Mouse (Mus musculus) E14TG2a.4 (cell line): ENCODE data around the gene Prpf38b.
"Not testable (repeated sequence)": the region's sequence is repeated elsewhere in the genome, so short reads cannot be mapped to it uniquely, and the experiment has no call there.

ENCODE experiments used
- H3K27me3 ChIP-seq: 2 replicates; pipeline ENCODE4 v1.6.1; 2014; ENCODE audit warnings: low read length, control low read depth; ENCODE audit not compliant: insufficient read depth
- H3K36me3 ChIP-seq: 2 replicates; pipeline ENCODE4 v1.6.1; 2014; ENCODE audit warnings: low read length, control low read depth; ENCODE audit not compliant: insufficient read depth
- H3K4me1 ChIP-seq: replicated peaks from 2 replicates; pipeline ENCODE4 v1.6.1; 2014; ENCODE audit warnings: low read depth, low read length, control low read depth
- H3K4me3 ChIP-seq: replicated peaks from 2 replicates; pipeline ENCODE4 v1.5.1; 2014; ENCODE audit warnings: mild to moderate bottlenecking, low read length
- H3K9me3 ChIP-seq: 2 replicates; pipeline ENCODE4 v1.6.1; 2014; ENCODE audit warnings: low read length, control low read depth
- CTCF ChIP-seq: conservative IDR thresholded peaks from 2 replicates; pipeline ENCODE4 v1.5.1; 2014; ENCODE audit warnings: low read length
- NANOG ChIP-seq: IDR thresholded peaks from 2 replicates; pipeline ENCODE4 v1.6.1; 2014; ENCODE audit warnings: borderline replicate concordance, low read length, mixed read lengths
- POU5F1 ChIP-seq: IDR thresholded peaks from 2 replicates; pipeline ENCODE4 v1.6.1; 2014; ENCODE audit warnings: low read length, borderline replicate concordance

Gene Prpf38b

DNA sequence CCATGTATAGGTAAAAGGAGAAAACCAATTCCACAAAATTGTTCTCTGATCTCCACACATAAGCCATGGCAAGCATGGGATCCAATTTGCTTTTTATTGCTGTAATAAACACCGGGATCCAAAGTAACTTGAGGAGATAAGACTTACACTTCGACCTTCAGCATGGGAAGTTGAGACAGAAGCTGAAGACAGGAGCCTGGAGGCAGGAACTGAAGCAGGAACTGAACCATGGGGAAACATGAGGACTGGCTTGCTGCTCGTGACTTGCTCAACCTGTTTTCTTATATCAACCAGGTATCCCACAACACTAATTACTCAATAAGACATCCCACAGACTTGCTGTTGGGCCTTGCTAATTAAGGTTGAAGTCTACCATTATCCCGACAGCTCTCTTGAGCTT is 18.6 kb downstream of the Prpf38b start:
- H3K36me3 ChIP-seq: no peaks in the 10 kb centered on the region
- no peak for TF ChIP-seq POU5F1
- no peak for TF ChIP-seq CTCF
- no peak for TF ChIP-seq NANOG
- H3K9me3 ChIP-seq: no peaks in the 10 kb centered on the region
- H3K4me1 ChIP-seq: no peaks in the 10 kb centered on the region
- no peaks in the 10 kb centered on the region for H3K27me3 ChIP-seq
- H3K4me3 ChIP-seq: no peak overlapping the region

DNA sequence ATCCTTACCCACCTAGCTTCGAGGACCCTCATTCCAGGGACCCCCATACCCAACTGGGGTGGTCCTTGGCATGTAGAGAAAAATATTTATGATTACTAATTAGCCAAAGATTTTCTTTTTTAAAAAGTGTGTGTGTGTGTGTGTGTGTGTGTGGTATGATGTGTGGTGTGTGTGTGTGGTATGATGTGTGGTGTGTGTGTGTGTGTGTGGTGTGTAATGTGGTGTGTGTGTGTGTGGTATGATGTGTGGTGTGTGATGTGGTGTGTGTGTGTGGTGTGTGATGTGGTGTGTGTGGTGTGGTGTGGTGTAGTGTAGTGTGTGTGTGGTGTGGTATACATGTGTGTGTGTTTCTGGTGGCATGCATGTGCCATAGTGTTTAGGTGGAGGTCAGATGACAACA is 19.4 kb downstream of the Prpf38b start:
- Histone ChIP-seq H3K36me3 (no peaks in the 10 kb centered on the region), H3K4me1 (peaks cover 5% of the 10 kb centered on the region), H3K9me3 (no peaks in the 10 kb centered on the region), H3K4me3 (no peak overlapping the region), H3K27me3 (no peaks in the 10 kb centered on the region)
- TF ChIP-seq POU5F1: no peak
- no peak for TF ChIP-seq NANOG
- no peak for TF ChIP-seq CTCF

DNA sequence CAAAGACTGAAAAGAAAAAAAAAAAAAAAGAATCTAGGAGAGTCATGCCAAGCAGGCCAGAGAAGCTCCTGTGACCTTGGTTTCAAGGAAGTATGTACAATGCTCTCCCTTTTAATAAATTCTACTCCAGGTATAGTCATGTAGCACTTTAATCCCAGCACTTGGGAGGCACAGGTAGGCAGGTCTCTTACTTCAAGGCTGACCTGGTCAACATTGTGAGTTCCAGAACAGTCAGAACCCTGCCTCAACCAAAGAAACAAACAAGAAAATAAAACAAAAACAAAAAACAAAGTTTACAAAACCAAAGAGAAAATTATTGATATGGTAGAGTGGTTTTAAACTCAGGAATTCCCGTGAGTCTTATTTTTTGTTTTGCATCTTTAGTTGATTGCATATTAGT is 21.6 kb downstream of the Prpf38b start, which contains the start of gene Fndc7:
Gene Fndc7 (minus strand): TSS at position 101 of the 400 bp plus-strand sequence.
- H3K27me3 ChIP-seq: no peaks in the 10 kb centered on the region
- no peaks in the 10 kb centered on the region for H3K9me3 ChIP-seq
- H3K4me3 ChIP-seq: no peak within 1 kb of the TSS
- H3K36me3 ChIP-seq: no peaks in the 10 kb centered on the region
- no peak for TF ChIP-seq NANOG
- TF ChIP-seq POU5F1: no peak
- no peak for TF ChIP-seq CTCF
- H3K4me1 ChIP-seq: peaks cover 22% of the 10 kb centered on the region

DNA sequence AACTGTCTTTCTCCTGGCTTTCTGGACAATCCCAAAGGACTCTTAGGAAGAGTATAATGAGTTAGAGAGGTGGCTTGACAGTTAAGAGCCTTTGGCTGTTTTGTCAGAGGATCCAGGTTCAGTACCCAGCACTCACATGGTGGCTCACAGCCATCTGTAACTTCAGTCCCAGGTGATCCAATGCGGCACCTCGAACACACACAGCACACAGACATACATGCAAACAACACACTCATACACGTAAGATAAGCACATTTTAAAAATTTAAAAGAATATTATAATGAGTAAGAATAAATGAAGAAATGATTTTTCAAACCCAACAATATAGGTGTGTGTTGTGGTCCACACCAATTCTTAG is 23.9 kb downstream of the Prpf38b start:
- no peak for TF ChIP-seq POU5F1
- TF ChIP-seq CTCF: no peak
- no peak for TF ChIP-seq NANOG
- no peak overlapping the region for H3K4me3 ChIP-seq
- H3K9me3 ChIP-seq: no peaks in the 10 kb centered on the region
- H3K27me3 ChIP-seq: no peaks in the 10 kb centered on the region
- no peaks in the 10 kb centered on the region for H3K36me3 ChIP-seq
- peaks cover 37% of the 10 kb centered on the region for H3K4me1 ChIP-seq

DNA sequence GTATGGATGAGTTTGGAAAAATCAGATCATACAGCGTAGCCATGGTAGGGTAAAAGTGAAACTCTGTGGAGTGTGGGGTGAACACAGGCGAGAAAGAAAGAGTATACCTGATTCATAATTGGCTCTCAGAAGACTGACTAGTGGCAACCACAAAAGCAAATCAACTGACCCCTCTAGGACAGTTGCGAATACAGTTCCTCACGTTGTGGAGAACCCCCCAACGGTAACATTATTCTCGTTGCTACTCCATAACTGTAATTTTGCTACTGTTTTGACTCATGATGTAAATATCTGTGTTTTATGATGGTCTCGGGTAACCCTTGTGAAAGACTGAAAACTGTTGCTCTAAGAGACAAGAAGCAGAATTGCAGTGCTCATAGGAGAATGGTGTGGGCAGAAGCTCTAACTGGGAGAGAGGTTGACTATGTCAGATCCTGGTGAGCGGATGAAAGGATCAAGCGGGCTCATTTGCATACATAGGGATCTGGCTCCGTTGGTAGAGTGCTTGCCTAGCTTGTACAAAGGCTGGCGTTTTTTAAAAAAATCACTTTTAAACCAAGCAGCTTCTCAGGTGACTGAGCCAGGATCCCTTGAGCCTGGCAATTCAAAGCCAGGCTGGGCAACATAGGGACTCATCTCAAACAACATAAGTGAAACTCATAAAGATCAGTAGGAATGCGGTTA is 24.5 kb downstream of the Prpf38b start:
- peaks cover 40% of the 10 kb centered on the region for H3K4me1 ChIP-seq
- H3K36me3 ChIP-seq: no peaks in the 10 kb centered on the region
- H3K27me3 ChIP-seq: no peaks in the 10 kb centered on the region
- no peak overlapping the region for H3K4me3 ChIP-seq
- TF ChIP-seq NANOG (no peak), CTCF (no peak), POU5F1 (no peak)
- H3K9me3 ChIP-seq: no peaks in the 10 kb centered on the region

DNA sequence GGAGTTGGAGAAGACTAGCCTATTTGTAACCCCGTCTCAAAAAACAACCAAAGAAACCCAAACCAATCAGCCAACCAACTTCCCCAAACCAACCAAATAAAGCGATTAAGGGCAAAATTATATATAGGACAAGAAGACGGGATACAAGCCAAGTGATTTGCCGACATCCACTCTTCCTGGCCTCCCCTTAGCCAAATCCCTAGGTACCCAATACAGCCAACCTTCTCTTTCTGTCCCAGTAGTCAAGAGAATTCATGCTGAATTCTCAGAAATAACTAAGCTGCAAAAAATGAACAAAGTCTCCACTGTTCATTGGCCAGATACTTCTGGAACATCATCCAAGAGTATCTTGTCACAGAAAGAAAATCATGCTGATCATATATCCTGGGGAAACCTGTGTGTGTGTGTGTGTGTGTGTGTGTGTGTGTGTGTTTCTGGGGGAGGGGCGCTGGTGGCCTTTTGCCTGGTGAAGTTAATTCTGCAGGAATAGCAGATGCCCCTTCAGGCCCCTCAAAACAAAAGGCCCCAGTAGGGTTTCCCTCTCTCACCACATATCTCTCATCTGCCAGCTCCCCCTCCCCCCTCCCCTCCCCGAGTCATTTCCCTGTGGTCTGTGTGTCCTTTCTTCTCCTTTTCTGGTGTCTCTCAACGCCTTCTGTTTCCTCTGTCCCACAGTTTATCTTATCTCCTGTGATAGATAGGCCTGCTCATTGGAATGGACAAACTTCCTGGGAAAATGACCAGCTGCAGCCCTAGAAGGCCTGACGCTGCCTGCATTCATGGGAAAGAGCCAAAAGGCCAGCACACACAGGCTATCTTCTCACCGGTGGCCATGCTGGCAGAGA is 25.6 kb downstream of the Prpf38b start:
- H3K9me3 ChIP-seq: no peaks in the 10 kb centered on the region
- H3K4me1 ChIP-seq: peaks cover 52% of the 10 kb centered on the region
- no peaks in the 10 kb centered on the region for H3K36me3 ChIP-seq
- TF ChIP-seq CTCF (no peak), NANOG (no peak), POU5F1 (no peak)
- no peak overlapping the region for H3K4me3 ChIP-seq
- no peaks in the 10 kb centered on the region for H3K27me3 ChIP-seq

DNA sequence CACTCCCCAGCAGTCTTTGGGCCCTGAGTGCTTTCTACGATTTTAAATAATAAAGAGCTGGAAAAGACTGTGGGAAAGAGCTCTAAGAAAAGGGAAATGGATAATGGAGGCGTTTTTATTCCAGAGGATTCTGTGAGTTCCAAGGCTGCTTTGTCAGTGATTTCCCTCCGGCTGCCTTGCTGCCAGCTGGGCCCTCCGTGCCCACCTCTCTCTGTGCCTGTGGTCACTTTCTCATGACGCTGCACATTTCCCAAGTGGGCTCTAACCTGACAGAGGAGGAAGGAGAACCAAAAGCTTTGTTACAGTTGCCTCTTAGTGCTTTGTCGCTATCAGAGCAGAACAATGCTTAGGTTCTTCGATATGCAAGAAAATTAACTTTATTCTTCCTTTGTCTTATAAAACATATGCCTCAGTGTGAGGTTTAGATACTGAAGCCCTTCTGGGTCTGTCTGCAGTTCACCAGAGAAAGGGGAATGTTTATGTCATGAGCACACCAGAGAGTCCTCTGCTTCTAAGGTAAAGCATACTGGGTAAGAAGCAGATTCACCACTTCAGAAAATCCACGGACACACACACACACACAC is 26.7 kb downstream of the Prpf38b start:
- Histone ChIP-seq H3K36me3 (no peaks in the 10 kb centered on the region), H3K27me3 (no peaks in the 10 kb centered on the region), H3K9me3 (peaks cover 3% of the 10 kb centered on the region), H3K4me3 (no peak overlapping the region), H3K4me1 (peaks cover 57% of the 10 kb centered on the region)
- no peak for TF ChIP-seq NANOG
- TF ChIP-seq CTCF: no peak
- no peak for TF ChIP-seq POU5F1

DNA sequence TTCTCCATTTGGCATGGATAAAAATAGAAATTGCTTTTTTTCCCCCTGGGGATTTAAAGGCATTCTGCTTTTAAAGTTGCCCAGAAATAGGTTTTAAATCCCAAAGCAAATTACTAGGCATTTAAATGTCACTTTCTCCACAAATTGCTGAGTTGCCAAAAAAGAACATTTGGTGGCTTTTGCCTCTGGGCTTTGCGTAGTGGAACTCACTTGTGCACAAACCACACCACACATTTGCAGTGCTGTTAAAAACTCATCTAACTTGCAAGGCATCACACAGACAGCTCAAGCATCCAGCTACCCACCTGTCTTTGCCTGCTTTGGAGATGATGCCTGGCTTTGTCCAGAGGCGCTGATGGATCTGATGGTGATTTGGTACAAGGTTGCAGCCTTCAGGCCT is 28.5 kb downstream of the Prpf38b start:
- no peak overlapping the region for H3K4me3 ChIP-seq
- H3K9me3 ChIP-seq: peaks cover 10% of the 10 kb centered on the region
- no peaks in the 10 kb centered on the region for H3K36me3 ChIP-seq
- peaks cover 66% of the 10 kb centered on the region for H3K4me1 ChIP-seq
- H3K27me3 ChIP-seq: no peaks in the 10 kb centered on the region; the same call in 1 of the 2 replicates
- TF ChIP-seq CTCF: no peak
- TF ChIP-seq NANOG: no peak
- no peak for TF ChIP-seq POU5F1

DNA sequence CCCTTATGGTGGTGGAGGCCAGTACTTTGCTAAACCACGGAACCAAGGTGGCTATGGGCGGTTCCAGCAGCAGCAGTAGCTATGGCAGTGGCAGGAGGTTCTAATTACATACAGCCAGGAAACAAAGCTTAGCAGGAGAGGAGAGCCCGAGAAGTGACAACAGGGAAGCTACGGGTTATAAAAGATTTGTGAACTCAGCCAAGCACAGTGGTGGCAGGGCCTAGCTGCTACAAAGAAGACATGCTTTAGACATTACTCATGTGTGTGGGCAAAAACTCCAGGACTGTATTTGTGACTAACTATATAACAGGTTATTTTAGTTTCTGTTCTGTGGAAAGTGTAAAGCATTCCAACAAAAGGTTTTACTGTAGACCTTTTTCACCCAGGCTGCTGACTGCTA is 29.7 kb downstream of the Prpf38b start:
- not testable (repeated sequence) for H3K27me3 ChIP-seq, H3K36me3 ChIP-seq, H3K4me3 ChIP-seq
- H3K9me3 ChIP-seq: peaks cover 10% of the 10 kb centered on the region
- H3K4me1 ChIP-seq: peaks cover 59% of the 10 kb centered on the region
